Mouse (Mus musculus) hindbrain, postnatal 0 days (tissue): ENCODE measurements around the gene Kank4. TPM values are rescaled to one million over a fixed set of nuclear protein-coding genes. Genes with fewer than 3 reads are reported as not detected.

Source experiments
- ATAC-seq: fragments of 200-750 bp; cut with Nextera tagmentation; 2 replicates; pipeline ENCODE4 v1.8.0; 2017; ENCODE audit warnings: mild to moderate bottlenecking, moderate TSS enrichment, moderate library complexity
- DNase-seq: peaks from one replicate; pipeline ENCODE4 v3.0.0-alpha.2; 2015; ENCODE audit warnings: low spot score
- H3K27ac ChIP-seq: fragments of 300-500 bp; sonication (generic); 2 replicates; pipeline ENCODE4 v1.5.1; 2014; ENCODE audit warnings: mild to moderate bottlenecking
- H3K27me3 ChIP-seq: fragments of 300-500 bp; sonication (generic); 2 replicates; pipeline ENCODE4 v1.6.1; 2014; ENCODE audit warnings: low read length, mixed read lengths; ENCODE audit not compliant: insufficient read depth
- H3K36me3 ChIP-seq: fragments of 300-500 bp; sonication (generic); 2 replicates; pipeline ENCODE4 v1.6.1; 2014; ENCODE audit warnings: low read length, mixed read lengths; ENCODE audit not compliant: insufficient read depth
- H3K4me1 ChIP-seq: fragments of 300-500 bp; sonication (generic); 2 replicates; pipeline ENCODE4 v1.6.1; 2014; ENCODE audit warnings: antibody characterized with exemption, low read length, mixed read lengths; ENCODE audit not compliant: insufficient read depth
- H3K4me2 ChIP-seq: fragments of 300-500 bp; sonication (generic); 2 replicates; pipeline ENCODE4 v1.6.1; 2014; ENCODE audit warnings: low read depth, mild to moderate bottlenecking, low read length, moderate library complexity, mixed read lengths
- H3K4me3 ChIP-seq: fragments of 300-500 bp; sonication (generic); 2 replicates; pipeline ENCODE4 v1.5.1; 2014; ENCODE audit warnings: low read length
- H3K9ac ChIP-seq: fragments of 300-500 bp; sonication (generic); replicated peaks from 2 replicates; pipeline ENCODE4 v1.6.1; 2014; ENCODE audit warnings: mild to moderate bottlenecking, low read length, moderate library complexity, mixed read lengths
- H3K9me3 ChIP-seq: fragments of 300-500 bp; sonication (generic); 2 replicates; pipeline ENCODE4 v1.6.1; 2016; ENCODE audit warnings: low read length, mixed read lengths
- CTCF ChIP-seq: IDR thresholded peaks from 2 replicates; pipeline ENCODE4 v1.5.1; 2016; ENCODE audit warnings: antibody characterized with exemption, control low read depth, low read depth
- WGBS: fragments of 180-500 bp; shearing (Covaris S2); extraction: QIAGEN DNeasy Blood & Tissue Kit; methylation state at CpG from one replicate; pipeline ENCODE4 v1.1.7; 2014; 5-methylcytosine and 5-hydroxymethylcytosine counted together
- polyA plus RNA-seq: library from polyadenylated mRNA; unstranded; fragments of >200 nt; fragmentation: Nextera tagmentation; extraction: Ambion mirVana; gene quantifications from 2 replicates; pipeline ENCODE4 v1.2.1, GENCODE M21; 2015
- total RNA-seq: library from RNA; depleted of rRNA; stranded (reverse); fragments of >200 nt; gene quantifications from 2 replicates; pipeline ENCODE4 v1.2.3, GENCODE M21; 2014

Gene Kank4
- total and polyA plus RNA-seq, 2 experiments from 2014 or later = 0.69 to 5.9 TPM

DNA sequence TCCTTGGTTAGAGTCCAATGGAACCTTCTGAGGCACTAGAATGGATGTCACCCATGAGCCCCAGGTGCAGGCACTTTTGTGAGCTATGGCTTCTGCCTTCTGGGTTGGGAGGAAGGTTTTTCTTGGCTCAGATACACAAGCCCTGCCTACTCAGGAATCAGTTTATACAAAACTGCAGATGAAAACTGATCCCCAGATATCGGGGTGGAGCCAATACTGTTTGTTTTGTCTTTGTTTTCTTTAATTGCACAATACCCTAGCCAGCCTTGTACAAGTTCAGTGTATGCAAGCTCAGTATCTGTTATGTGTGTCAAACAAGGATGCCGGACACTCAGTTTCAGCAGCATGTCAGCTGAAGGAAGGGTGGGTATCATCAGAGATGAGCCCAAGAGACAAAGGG, 22.1 kb downstream of the Kank4 start:
- WGBS = 81% methylated on average over 2 of the region's 2 CpGs

DNA sequence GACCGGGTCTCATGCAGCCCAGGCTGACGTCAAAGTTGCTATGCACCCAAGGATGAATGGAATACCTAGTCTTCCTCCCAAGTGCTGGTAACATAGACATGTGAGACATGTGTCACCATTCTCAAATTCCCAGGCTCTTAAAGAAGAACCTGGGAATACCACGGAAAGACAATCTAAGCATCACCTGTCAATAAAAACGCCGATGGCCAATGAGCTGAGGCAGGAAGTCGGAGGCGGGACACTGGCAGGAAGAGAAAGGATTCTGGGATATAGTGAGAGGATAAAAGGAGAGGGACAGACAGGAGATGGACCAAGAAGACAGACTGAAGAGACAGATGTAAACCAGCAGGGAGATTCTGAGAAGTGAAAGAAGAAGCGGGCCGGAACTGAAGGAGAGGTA, 23.9 kb downstream of the Kank4 start:
- TF ChIP-seq CTCF = no peak
- Histone ChIP-seq H3K4me1 (peaks cover 10% of the 10 kb centered on the region), H3K4me2 (no peak overlapping the region), H3K9ac (no peak overlapping the region), H3K4me3 (no peak overlapping the region), H3K27ac (no peak overlapping the region), H3K36me3 (no peaks in the 10 kb centered on the region), H3K9me3 (no peaks in the 10 kb centered on the region), H3K27me3 (no peaks in the 10 kb centered on the region)
- 94% methylated on average over 9 of the region's 9 CpGs for whole genome bisulfite sequencing
- no peak for DNase-seq
- no peak for ATAC-seq

More for the DNA sequence above, 22.1 kb downstream of the Kank4 start:
- Histone ChIP-seq H3K27me3 (no peaks in the 10 kb centered on the region), H3K4me3 (no peak overlapping the region), H3K9ac (no peak overlapping the region), H3K27ac (no peak overlapping the region), H3K36me3 (no peaks in the 10 kb centered on the region), H3K4me2 (no peak overlapping the region), H3K4me1 (peaks cover 10% of the 10 kb centered on the region), H3K9me3 (no peaks in the 10 kb centered on the region)
- no peak for TF ChIP-seq CTCF
- no peak for ATAC-seq
- DNase-seq = no peak

DNA sequence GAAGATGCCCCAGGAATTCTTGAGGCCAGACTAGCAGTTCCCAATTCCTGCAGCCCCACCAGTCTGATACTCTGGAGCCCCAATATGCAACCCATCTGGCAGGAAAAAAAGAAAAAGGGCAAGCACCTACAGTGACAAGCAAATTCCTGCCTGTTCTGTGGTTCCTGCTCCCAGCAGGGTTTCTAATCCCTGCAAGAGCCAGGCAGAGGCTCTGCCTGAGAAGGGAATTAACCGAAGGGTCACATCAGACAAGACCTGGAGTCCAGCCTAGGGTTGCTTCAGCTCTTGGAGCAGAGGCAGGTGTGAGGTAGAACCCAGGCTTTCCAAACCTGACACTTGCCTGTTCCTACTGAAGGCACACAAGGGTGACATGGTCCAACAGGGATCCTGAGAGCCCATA, 26.6 kb downstream of the Kank4 start:
- TF ChIP-seq CTCF = no peak
- H3K27me3 ChIP-seq = no peaks in the 10 kb centered on the region
- ATAC-seq (no peak), DNase-seq (no peak)
- H3K36me3 ChIP-seq = no peaks in the 10 kb centered on the region
- H3K4me3 ChIP-seq = no peak overlapping the region
- H3K4me1 ChIP-seq = no peaks in the 10 kb centered on the region
- H3K4me2 ChIP-seq = no peak overlapping the region
- no peaks in the 10 kb centered on the region for H3K9me3 ChIP-seq
- no peak overlapping the region for H3K9ac ChIP-seq
- WGBS = 75% methylated on average over 1 of the region's 1 CpGs
- H3K27ac ChIP-seq = no peak overlapping the region

DNA sequence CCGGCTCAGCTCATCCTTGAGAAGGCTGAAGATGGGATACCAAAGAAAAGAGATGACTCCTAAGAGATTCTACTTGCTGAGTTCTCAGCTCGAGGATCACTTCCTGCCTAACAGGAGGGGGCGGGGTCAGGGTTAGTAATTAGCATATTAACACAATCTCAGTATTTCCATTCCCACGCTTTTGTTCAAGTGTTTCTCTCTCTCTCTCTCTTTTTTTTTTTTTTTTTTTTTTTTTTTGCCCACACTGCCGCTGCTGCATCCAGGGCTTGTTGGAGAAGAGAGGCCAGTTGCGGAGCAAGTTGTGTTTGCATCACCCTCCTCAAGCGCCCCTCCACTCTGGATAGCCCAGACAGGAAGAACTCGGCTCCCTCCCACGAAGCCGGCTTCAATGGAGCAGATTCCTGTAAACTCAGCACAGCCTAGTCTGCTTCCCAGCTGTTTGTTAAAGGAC, 27.5 kb downstream of the Kank4 start:
- 6% methylated on average over 10 of the region's 10 CpGs for WGBS
- H3K27ac ChIP-seq = 0 out of 2 replicates have a peak overlapping the region, but pooled peaks have one; percentile 36

DNA sequence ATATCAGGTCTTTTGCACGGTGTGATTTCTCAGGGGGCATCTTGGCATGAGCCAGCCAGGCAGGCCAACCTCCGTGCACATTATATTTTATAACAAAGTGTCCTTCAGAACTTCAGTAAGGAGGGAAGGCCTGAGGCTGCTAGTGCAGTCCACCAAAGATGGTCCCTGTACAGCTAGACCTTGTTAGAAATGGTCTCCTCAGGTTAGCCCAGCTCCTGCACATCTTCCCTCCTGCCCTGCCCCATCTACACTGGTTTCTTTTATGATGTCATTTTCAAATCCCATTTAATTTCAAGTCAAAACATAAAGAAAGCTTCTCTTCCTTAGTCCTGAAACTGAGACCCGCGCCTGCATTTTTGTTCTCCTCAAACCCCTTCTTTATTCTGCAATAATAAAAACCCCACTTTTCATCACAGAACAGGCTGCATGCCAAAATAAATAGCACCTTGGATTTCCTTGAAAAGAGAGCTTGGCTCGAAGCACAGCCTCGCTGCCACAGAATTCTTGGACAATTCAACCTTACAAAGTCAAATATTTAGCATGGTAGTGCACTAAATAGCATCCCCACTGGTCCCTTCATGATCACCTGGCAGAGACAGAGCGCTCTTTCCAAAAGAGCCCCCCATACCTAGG, 28.1 kb downstream of the Kank4 start:
- H3K9me3 ChIP-seq = no peaks in the 10 kb centered on the region
- 46% methylated on average over 7 of the region's 7 CpGs for WGBS
- no peaks in the 10 kb centered on the region for H3K36me3 ChIP-seq
- H3K27ac ChIP-seq = 0 out of 2 replicates have a peak overlapping the region, but pooled peaks have one; percentile 36
- ATAC-seq (0 out of 2 replicates have a peak, but pooled peaks have one; percentile 13), DNase-seq (no peak)
- peak overlapping the region; percentile 18; the same call in 1 of the 2 replicates for H3K4me3 ChIP-seq
- TF ChIP-seq CTCF = no peak
- peak overlapping the region; percentile 50 for H3K4me2 ChIP-seq
- no peak overlapping the region for H3K9ac ChIP-seq
- no peaks in the 10 kb centered on the region for H3K4me1 ChIP-seq
- no peaks in the 10 kb centered on the region for H3K27me3 ChIP-seq

More for the DNA sequence above, 27.5 kb downstream of the Kank4 start:
- H3K9me3 ChIP-seq = no peaks in the 10 kb centered on the region
- ATAC-seq (0 out of 2 replicates have a peak, but pooled peaks have one; percentile 44), DNase-seq (peak; percentile 42)
- H3K27me3 ChIP-seq = no peaks in the 10 kb centered on the region
- H3K4me2 ChIP-seq = peak overlapping the region; percentile 50
- H3K36me3 ChIP-seq = no peaks in the 10 kb centered on the region
- H3K4me3 ChIP-seq = peak overlapping the region; percentile 18
- H3K4me1 ChIP-seq = no peaks in the 10 kb centered on the region
- H3K9ac ChIP-seq = no peak overlapping the region
- TF ChIP-seq CTCF = no peak

DNA sequence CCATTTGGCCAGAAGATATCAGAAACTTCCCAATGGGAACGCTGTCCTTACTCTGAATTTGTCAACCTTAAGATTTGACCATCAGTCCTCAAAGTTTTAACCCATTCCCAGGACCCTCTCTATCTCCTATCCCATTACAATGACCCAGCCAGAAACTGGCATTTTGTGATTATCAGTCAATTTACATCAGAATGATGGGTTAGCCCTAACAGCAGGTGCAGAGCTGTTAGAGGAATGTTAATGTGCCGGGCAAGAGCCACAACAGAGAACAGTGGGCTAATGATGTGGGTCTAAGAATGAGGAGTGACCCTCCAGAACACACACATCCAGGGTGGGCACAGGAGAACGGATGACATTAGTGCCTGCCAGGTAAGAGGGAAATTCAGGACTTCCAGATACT, 31.1 kb downstream of the Kank4 start:
- no peak overlapping the region for H3K4me3 ChIP-seq
- DNase-seq = no peak
- no peaks in the 10 kb centered on the region for H3K27me3 ChIP-seq
- 28% methylated on average over 3 of the region's 3 CpGs for WGBS
- ATAC-seq = no peak
- no peak for TF ChIP-seq CTCF
- H3K4me2 ChIP-seq = no peak overlapping the region
- no peaks in the 10 kb centered on the region for H3K9me3 ChIP-seq
- no peaks in the 10 kb centered on the region for H3K36me3 ChIP-seq
- H3K27ac ChIP-seq = no peak overlapping the region
- H3K4me1 ChIP-seq = no peaks in the 10 kb centered on the region
- no peak overlapping the region for H3K9ac ChIP-seq

DNA sequence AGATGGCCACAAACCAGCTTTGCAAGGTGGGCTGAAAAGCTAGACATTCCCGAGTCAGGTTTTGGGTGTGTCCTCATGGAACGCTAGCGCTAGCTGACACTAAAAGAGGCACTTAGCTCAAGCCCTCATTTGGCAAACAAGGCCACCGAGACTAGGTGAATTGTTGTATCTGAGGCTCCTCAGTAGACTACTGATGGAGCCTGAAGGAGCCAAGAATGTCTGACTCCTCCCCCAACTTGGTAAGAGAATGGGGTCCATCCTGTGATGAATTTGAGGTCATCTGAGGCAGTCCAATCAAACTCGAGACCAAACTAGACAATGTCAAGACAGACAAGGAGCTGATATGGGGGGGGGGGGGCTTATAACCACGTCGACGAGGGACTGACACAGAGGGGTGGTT, 31.5 kb downstream of the Kank4 start:
- Histone ChIP-seq H3K4me3 (no peak overlapping the region), H3K9ac (no peak overlapping the region), H3K27me3 (no peaks in the 10 kb centered on the region), H3K27ac (no peak overlapping the region), H3K36me3 (no peaks in the 10 kb centered on the region), H3K4me2 (no peak overlapping the region), H3K4me1 (no peaks in the 10 kb centered on the region), H3K9me3 (no peaks in the 10 kb centered on the region)
- WGBS = 44% methylated on average over 8 of the region's 8 CpGs
- DNase-seq = no peak
- no peak for TF ChIP-seq CTCF
- ATAC-seq = no peak
